Mouse (Mus musculus) bone marrow, adult 2 months (tissue): ENCODE measurements around the gene Lbx2. TPM values are rescaled to one million over a fixed set of nuclear protein-coding genes. Genes with fewer than 3 reads are reported as not detected.

Experiments used
- H3K27ac ChIP-seq: fragments of 200-500 bp; 2 replicates; pipeline ENCODE4 v1.5.1; 2012; ENCODE audit warnings: low read depth, mild to moderate bottlenecking, control low read depth, inconsistent platforms, low read length; ENCODE audit not compliant: control insufficient read depth, poor library complexity, insufficient read depth
- H3K4me1 ChIP-seq: fragments of 200-500 bp; 2 replicates; pipeline ENCODE4 v1.6.1; 2011; ENCODE audit warnings: low read length; ENCODE audit not compliant: control insufficient read depth, insufficient read depth
- H3K4me3 ChIP-seq: fragments of 200-500 bp; replicated peaks from 2 replicates; pipeline ENCODE3; 2011; ENCODE audit warnings: mild to moderate bottlenecking, low read depth, low read length, control low read depth; ENCODE audit not compliant: control insufficient read depth
- CTCF ChIP-seq: fragments of 200-500 bp; IDR thresholded peaks from 2 replicates; pipeline ENCODE4 v1.5.1; 2011; ENCODE audit warnings: low read length, control low read depth; ENCODE audit not compliant: control insufficient read depth, insufficient read depth
- POLR2A ChIP-seq: fragments of 200-500 bp; IDR thresholded peaks from 2 replicates; pipeline ENCODE4 v1.6.1; 2011; ENCODE audit warnings: low read depth, mild to moderate bottlenecking, control low read depth, low read length, borderline replicate concordance; ENCODE audit not compliant: control insufficient read depth
- WGBS: fragments of 180-500 bp; shearing (Covaris S2); methylation state at CpG from one replicate; pipeline ENCODE4 v1.1.7; 2018; 5-methylcytosine and 5-hydroxymethylcytosine counted together
- polyA plus RNA-seq: library from polyadenylated mRNA; stranded (reverse); fragments of >200 nt; gene quantifications from 2 replicates; pipeline ENCODE4 v1.2.4, GENCODE M21; 2011; ENCODE audit warnings: low replicate concordance; ENCODE audit not compliant: missing spikeins, insufficient read depth, insufficient read length

Lbx2 gene
- polyA plus RNA-seq, 1 experiment, result not detected

- TF ChIP-seq POLR2A (no peak), CTCF (no peak)
- Histone ChIP-seq H3K4me1 (no peaks in the 10 kb centered on the region), H3K4me3 (no peak overlapping the region), H3K27ac (no peak overlapping the region)
- 50% methylated on average over 8 of the region's 8 CpGs for WGBS
These were observed 17.9 kb upstream of the Lbx2 start for GRCm38 (mm10) chr6:83068221-83068620.

DNA sequence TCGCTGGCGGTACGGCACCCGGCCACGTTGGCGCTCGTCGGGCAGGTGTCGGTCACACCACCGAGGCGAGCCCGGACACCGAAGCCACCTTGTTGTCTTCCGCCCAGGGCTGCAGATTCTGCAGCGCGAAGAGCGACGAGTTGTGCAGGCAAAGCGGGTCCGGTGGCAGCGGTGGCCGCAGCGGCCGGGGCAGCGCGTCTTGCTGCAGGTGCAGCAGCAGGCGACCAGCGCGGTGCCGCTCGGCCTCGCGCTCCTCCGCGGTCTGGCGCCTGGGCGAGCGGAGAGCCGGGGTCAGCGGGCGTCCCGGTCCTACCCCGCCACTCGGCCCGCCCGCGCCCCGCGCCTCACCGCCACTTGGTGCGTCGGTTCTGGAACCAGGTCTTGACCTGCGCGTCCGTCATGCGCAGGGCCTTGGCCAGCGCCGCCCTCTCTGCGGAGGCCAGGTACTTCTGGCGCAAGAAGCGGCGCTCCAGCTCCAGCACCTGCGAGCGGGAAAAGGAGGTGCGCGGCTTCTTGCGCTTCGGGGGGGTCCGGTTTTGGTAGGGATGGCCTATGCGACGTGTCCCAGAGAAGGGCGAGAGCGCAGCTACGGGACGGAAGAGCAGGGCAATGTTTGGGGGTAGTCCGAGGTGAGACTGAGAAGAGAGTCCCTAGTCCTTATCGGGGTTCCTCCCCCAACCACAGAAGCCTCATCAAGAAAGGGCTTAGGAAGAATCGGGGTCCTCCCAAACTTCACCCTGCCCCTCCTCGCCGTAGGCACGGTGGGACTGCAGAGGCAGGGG, 17.3 kb upstream of the Lbx2 start:
- Histone ChIP-seq H3K4me1 (no peaks in the 10 kb centered on the region), H3K27ac (no peak overlapping the region; the same call in 1 of the 2 replicates), H3K4me3 (no peak overlapping the region)
- no peak for TF ChIP-seq POLR2A
- no peak for TF ChIP-seq CTCF
- 2% methylated on average over 81 of the region's 81 CpGs for WGBS

GRCm38 (mm10) chr6:83069488-83070246, 16.5 kb upstream of the Lbx2 start:
- TF ChIP-seq POLR2A, result no peak
- no peak for TF ChIP-seq CTCF
- Histone ChIP-seq H3K4me3 (no peak overlapping the region), H3K4me1 (no peaks in the 10 kb centered on the region), H3K27ac (no peak overlapping the region)
- 4% methylated on average over 69 of the region's 69 CpGs for WGBS

GRCm38 (mm10) chr6:83070247-83070310, 16.1 kb upstream of the Lbx2 start, which contains the start of gene Tlx2:
Tlx2 (minus strand) TSS chr6:83070293.
- WGBS, result 1% methylated on average over 10 of the region's 10 CpGs
- H3K27ac ChIP-seq, result no peak within 1 kb of the TSS
- H3K4me3 ChIP-seq, result no peak within 1 kb of the TSS
- TF ChIP-seq CTCF (no peak), POLR2A (no peak)
- no peaks in the 10 kb centered on the region for H3K4me1 ChIP-seq

DNA sequence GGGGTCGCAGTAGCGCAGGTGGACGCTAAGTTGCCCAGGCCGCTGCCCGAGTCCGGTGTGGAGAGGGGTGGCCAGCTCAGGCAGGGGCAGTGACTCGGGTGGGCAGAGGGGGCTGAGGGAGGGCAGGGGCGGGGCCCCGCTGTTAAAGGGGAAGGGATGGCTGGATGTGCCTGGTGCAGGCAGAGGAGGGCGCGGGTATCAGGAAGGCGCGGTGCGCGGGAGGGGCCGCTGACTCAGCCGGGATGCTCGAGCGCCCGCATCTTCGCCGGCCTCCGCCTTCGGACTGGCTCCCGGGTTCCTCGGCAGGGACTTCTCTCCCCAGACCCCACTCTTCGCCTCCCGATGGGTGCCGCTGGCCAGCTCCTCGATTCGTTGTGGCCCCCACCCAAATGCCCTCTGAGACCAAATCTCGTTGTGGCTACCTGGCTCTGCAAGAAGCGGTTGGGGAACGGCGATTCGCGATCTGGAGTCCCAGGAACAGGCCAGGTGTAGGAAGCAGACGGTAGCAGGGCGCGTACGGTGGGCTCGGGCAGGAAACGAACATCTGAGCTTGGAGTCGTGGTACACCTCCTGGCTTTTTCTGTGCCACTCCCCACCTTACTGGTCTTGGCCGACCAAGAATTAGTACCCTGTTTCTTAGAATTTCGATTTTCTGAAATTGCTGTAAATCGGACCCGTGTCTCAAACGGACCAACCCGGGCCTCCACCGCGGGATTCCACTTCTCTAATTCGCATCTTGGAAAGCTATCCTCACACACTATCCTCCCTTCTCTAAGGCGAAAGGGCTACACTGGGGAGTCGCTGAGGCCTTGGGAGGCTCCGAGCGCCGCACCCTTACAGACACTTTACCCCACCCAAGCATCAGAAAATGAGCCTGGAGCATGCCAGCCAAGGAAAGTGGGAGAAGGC, 15.6 kb upstream of the Lbx2 start:
- H3K4me1 ChIP-seq, result no peaks in the 10 kb centered on the region
- no peak for TF ChIP-seq POLR2A
- TF ChIP-seq CTCF, result no peak
- no peak overlapping the region for H3K27ac ChIP-seq
- 3% methylated on average over 58 of the region's 58 CpGs for WGBS
- no peak overlapping the region for H3K4me3 ChIP-seq

GRCm38 (mm10) chr6:83071220-83071619, 14.9 kb upstream of the Lbx2 start:
- 4% methylated on average over 24 of the region's 24 CpGs for WGBS

GRCm38 (mm10) chr6:83074979-83075378, 11.2 kb upstream of the Lbx2 start:
- Histone ChIP-seq H3K4me3 (no peak overlapping the region), H3K27ac (no peak overlapping the region), H3K4me1 (peaks cover 1% of the 10 kb centered on the region)
- no peak for TF ChIP-seq POLR2A
- TF ChIP-seq CTCF, result no peak
- WGBS, result 18% methylated on average over 2 of the region's 2 CpGs

More at GRCm38 (mm10) chr6:83071220-83071619, 14.9 kb upstream of the Lbx2 start:
- no peak overlapping the region; the same call in 1 of the 2 replicates for H3K27ac ChIP-seq
- H3K4me3 ChIP-seq, result no peak overlapping the region
- H3K4me1 ChIP-seq, result no peaks in the 10 kb centered on the region
- TF ChIP-seq CTCF, result no peak
- no peak for TF ChIP-seq POLR2A
